Mouse (Mus musculus) G1E (cell line): ENCODE measurements around the gene Ccdc181. TPM values are rescaled to one million over a fixed set of nuclear protein-coding genes. Genes with fewer than 3 reads are reported as not detected.

Experiments
- ATAC-seq: 2 replicates; pipeline ENCODE4 v1.8.0; 2016; ENCODE audit warnings: mild to moderate bottlenecking; ENCODE audit not compliant: insufficient number of reproducible peaks, poor library complexity, low FRiP score, severe bottlenecking; ENCODE audit errors: extremely low read depth
- DNase-seq: peaks from one replicate; pipeline ENCODE4 v3.0.0; 2012; ENCODE audit warnings: low spot score
- H3K27me3 ChIP-seq: 2 replicates; pipeline ENCODE4 v1.6.1; 2012; ENCODE audit warnings: mild to moderate bottlenecking, low read length, inconsistent platforms; ENCODE audit not compliant: insufficient read depth
- H3K36me3 ChIP-seq: replicated peaks from 2 replicates; pipeline ENCODE3; 2012; ENCODE audit warnings: mild to moderate bottlenecking, inconsistent platforms
- H3K4me1 ChIP-seq: 2 replicates; pipeline ENCODE4 v1.6.1; 2012; ENCODE audit warnings: low read depth, low read length, inconsistent platforms, mixed read lengths; ENCODE audit not compliant: insufficient read depth
- H3K4me3 ChIP-seq: 2 replicates; pipeline ENCODE4 v1.5.1; 2012; ENCODE audit warnings: low read depth, mild to moderate bottlenecking, inconsistent platforms, low read length, moderate library complexity, mixed read lengths
- H3K9me3 ChIP-seq: replicated peaks from 2 replicates; pipeline ENCODE4 v1.6.1; 2012; ENCODE audit warnings: inconsistent platforms
- CTCF ChIP-seq: IDR thresholded peaks from 2 replicates; pipeline ENCODE4 v1.5.1; 2012; ENCODE audit warnings: low read depth, low read length, inconsistent platforms, mixed read lengths
- GATA1 ChIP-seq: IDR thresholded peaks from 2 replicates; pipeline ENCODE4 v1.6.1; 2012; ENCODE audit warnings: borderline replicate concordance, low read length, inconsistent platforms, mixed read lengths
- GATA2 ChIP-seq: IDR thresholded peaks from 2 replicates; pipeline ENCODE4 v1.6.1; 2012; ENCODE audit warnings: low read depth, low read length, inconsistent platforms, borderline replicate concordance
- POLR2AphosphoS5 ChIP-seq: IDR thresholded peaks from 2 replicates; pipeline ENCODE4 v1.6.1; 2012; ENCODE audit warnings: low read depth, low read length, inconsistent platforms; ENCODE audit not compliant: insufficient replicate concordance
- TAL1 ChIP-seq: conservative IDR thresholded peaks from 2 replicates; pipeline ENCODE4 v1.6.1; 2012; ENCODE audit warnings: low read depth, low read length, inconsistent platforms, mixed read lengths
- polyA plus RNA-seq: library from polyadenylated mRNA; stranded (reverse); fragments of >175 nt; gene quantifications from 2 replicates; pipeline ENCODE4 v1.2.3, GENCODE M21; 2012
- total RNA-seq, 2 experiments: library from RNA; stranded (forward) in 1 of 2; stranded (reverse) in 1 of 2; fragments of 200-1000 nt in 1 of 2; fragments of >200 nt in 1 of 2; fragmentation: Nextera tagmentation in 1 of 2; gene quantifications; 2 replicates each; pipeline ENCODE4 v1.2.3; 2014 to 2017

Ccdc181 gene
- total and polyA plus RNA-seq, 3 experiments = 2.9 to 24.9 (median 17.6) TPM

DNA sequence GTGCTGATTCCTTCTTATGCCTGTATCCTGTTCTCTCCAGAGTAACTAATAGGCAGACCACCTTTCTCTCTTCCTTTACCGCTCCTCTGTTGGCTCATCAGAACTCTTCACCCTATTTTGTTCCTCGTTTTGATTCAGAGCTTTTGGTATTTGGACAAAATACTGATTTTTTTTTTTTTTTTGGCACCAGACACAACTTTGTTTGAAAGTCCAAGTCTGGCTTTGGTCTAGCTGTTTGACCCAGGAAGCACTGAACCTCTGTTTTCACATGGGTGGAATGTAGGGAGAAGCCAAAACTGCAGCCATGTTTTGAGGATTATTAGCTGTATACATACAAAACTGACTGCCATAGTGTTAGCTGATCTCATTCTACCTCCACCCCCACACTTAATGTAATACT lies 49.5 kb downstream of the Ccdc181 start:
- Histone ChIP-seq H3K27me3 (no peaks in the 10 kb centered on the region), H3K36me3 (peaks cover 31% of the 10 kb centered on the region), H3K4me1 (no peaks in the 10 kb centered on the region), H3K9me3 (no peaks in the 10 kb centered on the region), H3K4me3 (no peak overlapping the region)
- ATAC-seq (no peak), DNase-seq (no peak)
- TF ChIP-seq POLR2AphosphoS5 (no peak), CTCF (no peak), GATA1 (no peak), TAL1 (no peak), GATA2 (no peak)

DNA sequence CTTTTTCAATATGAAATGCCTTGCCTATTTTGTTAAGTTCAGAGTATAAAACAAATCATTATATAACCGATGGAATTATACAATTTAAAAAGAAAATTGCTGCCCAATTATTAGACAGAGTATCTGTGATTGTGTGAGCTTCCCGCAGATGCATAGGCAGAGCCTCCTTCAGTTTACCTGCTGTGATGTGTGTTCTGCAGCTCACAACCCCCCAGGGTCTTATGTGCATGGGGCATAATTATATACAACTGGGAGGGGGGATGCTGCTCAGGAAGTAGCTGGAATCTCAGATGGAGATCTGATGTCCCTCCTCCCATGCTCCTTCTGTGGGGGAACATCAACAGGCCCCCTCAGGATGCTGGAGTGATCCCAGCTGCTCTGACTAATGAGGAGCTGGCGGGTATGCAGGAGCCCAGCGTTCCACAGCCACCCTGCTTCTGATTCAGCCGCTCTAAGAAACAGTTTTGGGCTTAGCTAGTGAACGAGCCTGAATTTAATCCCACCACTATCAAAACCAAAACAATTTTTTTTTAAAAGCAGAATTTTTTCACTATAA lies 51.3 kb downstream of the Ccdc181 start:
- TF ChIP-seq POLR2AphosphoS5 = no peak
- no peak for TF ChIP-seq GATA2
- no peak for DNase-seq
- Histone ChIP-seq H3K9me3 (no peaks in the 10 kb centered on the region), H3K27me3 (no peaks in the 10 kb centered on the region), H3K4me3 (no peak overlapping the region), H3K4me1 (peaks cover 3% of the 10 kb centered on the region; the same call in 1 of the 2 replicates), H3K36me3 (peaks cover 35% of the 10 kb centered on the region)
- ATAC-seq = no peak

DNA sequence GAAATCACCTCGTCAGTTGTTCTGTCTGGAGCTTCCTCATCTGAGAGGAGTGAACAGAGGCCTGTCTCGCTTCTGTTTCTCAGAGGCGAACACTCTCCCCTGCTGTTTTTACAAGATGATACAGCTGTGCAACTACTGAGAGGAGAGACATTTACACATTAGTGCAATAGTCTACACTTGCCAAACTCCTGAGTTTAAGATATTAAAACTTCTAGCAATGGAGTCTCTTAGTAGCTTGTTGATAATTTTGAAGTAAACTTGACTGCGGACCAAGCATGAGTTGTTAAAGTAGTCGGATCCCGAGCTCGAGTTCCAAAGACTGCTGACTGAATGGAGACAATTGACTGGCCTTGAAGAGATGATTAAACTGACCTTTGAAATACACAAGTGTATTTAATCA lies 52.4 kb downstream of the Ccdc181 start:
- H3K27me3 ChIP-seq = no peaks in the 10 kb centered on the region
- H3K4me1 ChIP-seq = peaks cover 3% of the 10 kb centered on the region; the same call in 1 of the 2 replicates
- ATAC-seq (no peak), DNase-seq (no peak)
- TF ChIP-seq GATA1 (no peak), GATA2 (no peak), CTCF (no peak), TAL1 (no peak), POLR2AphosphoS5 (no peak)
- H3K4me3 ChIP-seq = no peak overlapping the region
- H3K9me3 ChIP-seq = no peaks in the 10 kb centered on the region
- H3K36me3 ChIP-seq = peaks cover 35% of the 10 kb centered on the region

DNA sequence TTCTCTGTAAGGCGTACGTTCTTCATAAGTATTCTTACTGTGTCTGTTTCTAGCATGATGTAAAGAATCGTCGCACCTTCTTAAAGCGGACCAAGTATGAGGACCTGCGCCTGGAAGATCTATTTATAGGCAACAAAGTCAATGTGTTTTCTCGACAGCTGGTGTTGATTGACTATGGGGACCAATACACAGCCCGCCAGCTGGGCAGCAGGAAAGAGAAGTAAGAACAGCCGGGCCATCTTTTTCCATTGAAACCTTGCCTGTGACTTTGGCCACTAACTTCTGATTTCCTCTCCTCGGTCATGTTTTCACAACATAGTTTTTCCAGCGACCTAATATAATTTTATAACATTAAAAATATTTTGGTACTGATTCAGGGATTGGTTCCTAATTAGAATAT lies 57.2 kb downstream of the Ccdc181 start:
- DNase-seq (no peak), ATAC-seq (no peak)
- Histone ChIP-seq H3K9me3 (no peaks in the 10 kb centered on the region), H3K4me3 (no peak overlapping the region), H3K36me3 (peaks cover 55% of the 10 kb centered on the region), H3K27me3 (no peaks in the 10 kb centered on the region), H3K4me1 (peaks cover 3% of the 10 kb centered on the region; the same call in 1 of the 2 replicates)
- TF ChIP-seq POLR2AphosphoS5 (no peak), TAL1 (no peak), CTCF (no peak), GATA2 (no peak), GATA1 (no peak)

DNA sequence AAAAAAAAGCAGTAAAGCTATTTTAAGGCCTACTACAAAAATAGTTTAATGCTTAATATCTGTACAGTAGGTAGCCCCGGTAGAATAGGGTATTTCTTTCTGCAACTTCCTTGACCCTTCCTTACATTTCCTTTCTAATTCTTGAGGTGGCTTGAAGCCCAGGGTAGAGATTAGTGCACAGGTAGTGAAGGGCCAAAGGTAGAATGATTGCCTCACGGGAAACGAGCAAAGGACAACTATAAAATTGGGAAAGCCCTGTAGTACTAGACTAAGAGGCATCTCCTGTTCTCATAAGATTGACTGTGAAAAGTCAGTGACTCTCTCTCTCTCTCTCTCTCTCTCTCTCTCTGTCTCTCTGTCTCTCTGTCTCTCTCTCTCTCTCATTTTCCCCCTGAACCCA lies 60.0 kb downstream of the Ccdc181 start:
- H3K4me3 ChIP-seq = no peak overlapping the region
- TF ChIP-seq POLR2AphosphoS5 (no peak), GATA2 (no peak)
- H3K27me3 ChIP-seq = no peaks in the 10 kb centered on the region
- peaks cover 50% of the 10 kb centered on the region for H3K36me3 ChIP-seq
- H3K9me3 ChIP-seq = no peaks in the 10 kb centered on the region
- peaks cover 3% of the 10 kb centered on the region; the same call in 1 of the 2 replicates for H3K4me1 ChIP-seq
- no peak for ATAC-seq
- no peak for DNase-seq

DNA sequence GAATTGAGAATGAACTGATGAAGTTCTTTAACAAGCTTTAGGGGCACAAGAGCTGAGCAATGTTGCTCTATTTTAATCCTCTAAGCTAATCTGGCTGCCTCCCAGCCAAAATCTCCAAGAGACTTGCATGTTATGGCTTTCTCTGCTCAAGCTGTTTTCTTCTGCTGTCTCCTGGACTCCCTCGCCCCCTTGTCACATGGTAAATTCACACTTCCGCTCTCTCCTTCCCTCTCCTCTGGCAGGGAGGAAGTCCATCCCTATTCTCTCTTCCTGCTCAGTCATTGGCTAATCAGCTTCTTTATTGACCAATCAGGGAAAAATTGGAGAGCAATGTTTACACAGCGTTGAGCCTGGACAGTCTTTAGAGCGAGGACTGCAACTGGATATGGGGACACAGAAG lies 60.5 kb downstream of the Ccdc181 start:
- Histone ChIP-seq H3K27me3 (no peaks in the 10 kb centered on the region), H3K4me3 (no peak overlapping the region), H3K9me3 (no peaks in the 10 kb centered on the region), H3K4me1 (peaks cover under 1% of the 10 kb centered on the region; the same call in 1 of the 2 replicates), H3K36me3 (peaks cover 46% of the 10 kb centered on the region)
- TF ChIP-seq CTCF = no peak
- no peak for TF ChIP-seq TAL1
- TF ChIP-seq POLR2AphosphoS5 = no peak
- no peak for TF ChIP-seq GATA2
- no peak for TF ChIP-seq GATA1
- ATAC-seq (no peak), DNase-seq (no peak)

Other genes with a start within 250 kb of the Ccdc181 start
- not detected in 2 replicates for gene Sele, start 227.4 kb upstream of the Ccdc181 start, total RNA-seq (2014; fragmentation: Nextera tagmentation)
- 0.05 TPM in 1 of 2 replicates, not detected in the other for gene Sele, start 227.4 kb upstream of the Ccdc181 start, total RNA-seq (2017)
- not detected in 2 replicates for gene Sele, start 227.4 kb upstream of the Ccdc181 start, polyA plus RNA-seq
- not detected in 2 replicates for gene Sell, start 213.6 kb upstream of the Ccdc181 start, total RNA-seq (2014; fragmentation: Nextera tagmentation)
- 0.06 and 0.38 TPM in 2 replicates for gene Sell, start 213.6 kb upstream of the Ccdc181 start, total RNA-seq (2017)
- not detected in 2 replicates for gene Sell, start 213.6 kb upstream of the Ccdc181 start, polyA plus RNA-seq
- gene Selp, start 160.3 kb upstream of the Ccdc181 start, total RNA-seq (2014; fragmentation: Nextera tagmentation) = not detected in 2 replicates
- gene Selp, start 160.3 kb upstream of the Ccdc181 start, total RNA-seq (2017) = 0.22 and 0.70 TPM in 2 replicates
- gene Selp, start 160.3 kb upstream of the Ccdc181 start, polyA plus RNA-seq = not detected in 2 replicates
- not detected in 2 replicates for gene F5, start 123.7 kb upstream of the Ccdc181 start, total RNA-seq (2014; fragmentation: Nextera tagmentation)
- under 0.01 and 0.05 TPM in 2 replicates for gene F5, start 123.7 kb upstream of the Ccdc181 start, total RNA-seq (2017)
- 0.01 TPM in 2 replicates for gene F5, start 123.7 kb upstream of the Ccdc181 start, polyA plus RNA-seq
- gene Slc19a2, start 26.5 kb upstream of the Ccdc181 start, total RNA-seq (2014; fragmentation: Nextera tagmentation) = 33.7 and 37.8 TPM in 2 replicates
- 10.2 and 13.2 TPM in 2 replicates for gene Slc19a2, start 26.5 kb upstream of the Ccdc181 start, total RNA-seq (2017)
- gene Slc19a2, start 26.5 kb upstream of the Ccdc181 start, polyA plus RNA-seq = 22.4 and 26.8 TPM in 2 replicates
- 20.4 and 42.2 TPM in 2 replicates for gene Nme7, start 28.5 kb downstream of the Ccdc181 start, total RNA-seq (2014; fragmentation: Nextera tagmentation)
- 66.3 and 80.5 TPM in 2 replicates for gene Nme7, start 28.5 kb downstream of the Ccdc181 start, total RNA-seq (2017)
- gene Nme7, start 28.5 kb downstream of the Ccdc181 start, polyA plus RNA-seq = 2.1 and 2.5 TPM in 2 replicates
- gene Blzf1, start 31.9 kb downstream of the Ccdc181 start, total RNA-seq (2014; fragmentation: Nextera tagmentation) = 25.7 and 30.6 TPM in 2 replicates
- gene Blzf1, start 31.9 kb downstream of the Ccdc181 start, total RNA-seq (2017) = 25.9 and 33.4 TPM in 2 replicates
- gene Blzf1, start 31.9 kb downstream of the Ccdc181 start, polyA plus RNA-seq = 1.8 and 2.2 TPM in 2 replicates
- gene Atp1b1, start 182.8 kb downstream of the Ccdc181 start, total RNA-seq (2014; fragmentation: Nextera tagmentation) = not detected in 2 replicates
- gene Atp1b1, start 182.8 kb downstream of the Ccdc181 start, total RNA-seq (2017) = 0.06 and 0.76 TPM in 2 replicates
- not detected in 2 replicates for gene Atp1b1, start 182.8 kb downstream of the Ccdc181 start, polyA plus RNA-seq